ENCODE assay signal across 10 mouse cellular contexts in the genomic region with DNA sequence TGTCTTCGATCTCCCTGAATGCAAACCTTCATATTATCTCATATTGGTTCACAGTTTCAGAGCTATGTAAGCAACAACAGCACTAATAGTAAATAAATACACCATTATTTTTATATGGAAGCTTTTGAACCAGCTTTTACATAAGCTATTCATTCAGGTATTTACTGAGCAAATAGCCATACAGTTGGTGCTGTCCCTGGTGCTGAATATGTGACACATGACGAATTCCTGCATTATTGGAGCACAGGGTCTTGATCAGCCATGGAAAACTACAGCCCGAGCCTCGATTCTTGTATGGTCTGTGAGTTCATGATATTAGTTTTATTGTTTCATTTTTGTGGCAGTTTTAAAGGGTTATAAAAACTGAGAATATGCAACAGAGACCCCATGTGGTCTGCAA.
DNase-seq lines count a peak whose midpoint lies in the region; ATAC-seq lines count a peak whose summit lies in the region.
"Had no signal": no experiment of that assay in that cellular context is flagged by ENCODE, and none has a peak within 500 bp of the region (broad histone marks: within the 10 kb centered on the region; RNA-seq: fewer than 3 reads in every experiment).

No protein-coding gene starts in this region.

- H3K4me3 ChIP-seq in heart, embryonic 11.5 days (ENCODE audit: low read depth, low read length): no peak overlapping the region
- H3K4me3 ChIP-seq: hindbrain, embryonic 15.5 days; midbrain, embryonic 12.5 days had no signal

- no peak overlapping the region for H3K9ac ChIP-seq in heart, embryonic 11.5 days (ENCODE audit: low read depth, low read length)
- H3K9ac ChIP-seq: hindbrain, embryonic 15.5 days; midbrain, embryonic 12.5 days had no signal

- no peaks in the 10 kb centered on the region for H3K36me3 ChIP-seq in heart, embryonic 11.5 days (ENCODE audit: control insufficient read depth, insufficient read depth, low read length)
- H3K36me3 ChIP-seq: hindbrain, embryonic 15.5 days; midbrain, embryonic 12.5 days had no signal

- peak; percentile 22 to 51 for DNase-seq in heart, postnatal 14 days
- DNase-seq in urinary bladder, postnatal 25 days (ENCODE audit: low spot score): peak; percentile 40
- DNase-seq in urinary bladder, postnatal 10 days (ENCODE audit: low spot score): no peak
- peak; percentile 77 for DNase-seq in hindlimb bud, embryonic 11.5 days (ENCODE audit: extremely low spot score, low read depth, low spot score)
- DNase-seq in thymus, postnatal 25 days: no peak
- DNase-seq in cerebellum, postnatal 36 days: no peak

- intact Hi-C loops in heart, postnatal 14 days (cut with DNase I): no loop called here

- no peaks in the 10 kb centered on the region for H3K4me1 ChIP-seq in heart, embryonic 11.5 days (ENCODE audit: control insufficient read depth, insufficient read depth, low read length)
- H3K4me1 ChIP-seq: hindbrain, embryonic 15.5 days; midbrain, embryonic 12.5 days had no signal

- no peak for ATAC-seq in heart, embryonic 11.5 days (replicated peaks; ENCODE audit: insufficient number of reproducible peaks, low FRiP score, low TSS enrichment)
- ATAC-seq in erythroblast, adult 5-6 weeks (replicated peaks; ENCODE audit: low FRiP score, poor library complexity, severe bottlenecking): no peak

- 55% methylated on average over 4 of the region's 4 CpGs for WGBS in heart, embryonic 11.5 days (ENCODE audit: insufficient replicate concordance)

- H3K27ac ChIP-seq in heart, embryonic 11.5 days (ENCODE audit: low read depth, low read length): no peak overlapping the region
- H3K27ac ChIP-seq: hindbrain, embryonic 15.5 days; midbrain, embryonic 12.5 days had no signal

- no peaks in the 10 kb centered on the region for H3K27me3 ChIP-seq in heart, embryonic 11.5 days (ENCODE audit: control insufficient read depth, insufficient read depth, low read length)
- H3K27me3 ChIP-seq: hindbrain, embryonic 15.5 days; midbrain, embryonic 12.5 days had no signal

- H3K4me2 ChIP-seq in heart, embryonic 11.5 days: no peak overlapping the region
- H3K4me2 ChIP-seq: hindbrain, embryonic 15.5 days; midbrain, embryonic 12.5 days had no signal

- H3K9me3 ChIP-seq in heart, embryonic 11.5 days (replicated peaks; ENCODE audit: control insufficient read depth, low read length): no peaks in the 10 kb centered on the region
- H3K9me3 ChIP-seq: hindbrain, embryonic 15.5 days; midbrain, embryonic 12.5 days had no signal

Comparison
In these comparisons a context has a peak if more than half of its experiments do, and no peak if none do; other contexts are left out.
1. DNase-seq: peak in heart, postnatal 14 days (2 of 2), urinary bladder, postnatal 25 days (single experiment) and hindlimb bud, embryonic 11.5 days (single experiment); none in urinary bladder, postnatal 10 days (single experiment), thymus, postnatal 25 days (single experiment) and cerebellum, postnatal 36 days (0 of 2).